Mouse (Mus musculus): ENCODE data around the gene Aacs. TPM values are rescaled to one million over a fixed set of nuclear protein-coding genes. Genes with fewer than 3 reads are reported as not detected.
"Not testable (repeated sequence)": the region's sequence is repeated elsewhere in the genome, so short reads cannot be mapped to it uniquely, and the experiment has no call there.

The Aacs gene
- polyA plus RNA-seq, 1 experiment from 2014 or later = 17.9 TPM

GRCm38 (mm10) chr5:125482474-125482873, 6.9 kb downstream of the Aacs start:
- no peak for ATAC-seq (ENCODE audit: low read depth)
- Histone ChIP-seq H3K4me3 (replicated peaks) (no peak overlapping the region), H3K9me3 (replicated peaks) (no peaks in the 10 kb centered on the region), H3K9ac (no peak overlapping the region), H3K27ac (no peak overlapping the region), H3K27me3 (no peaks in the 10 kb centered on the region), H3K36me3 (peaks cover 45% of the 10 kb centered on the region), H3K4me1 (replicated peaks) (peaks cover 26% of the 10 kb centered on the region), H3K4me2 (no peak overlapping the region)
- WGBS (ENCODE audit: insufficient replicate concordance) = 68% methylated on average over 7 of the region's 7 CpGs
- no peak for DNase-seq

- Histone ChIP-seq H3K27me3 (no peaks in the 10 kb centered on the region), H3K4me1 (replicated peaks) (peaks cover 16% of the 10 kb centered on the region), H3K4me2 (no peak overlapping the region), H3K36me3 (peaks cover 51% of the 10 kb centered on the region), H3K9me3 (replicated peaks) (no peaks in the 10 kb centered on the region), H3K4me3 (replicated peaks) (no peak overlapping the region), H3K9ac (no peak overlapping the region), H3K27ac (0 out of 2 replicates have a peak overlapping the region, but pooled peaks have one; percentile 47)
- ATAC-seq (ENCODE audit: low read depth) (peak; percentile 38; the same call in 1 of the 2 replicates), DNase-seq (no peak)
- WGBS (ENCODE audit: insufficient replicate concordance) = 59% methylated on average over 6 of the region's 6 CpGs
These were observed 8.3 kb downstream of the Aacs start for GRCm38 (mm10) chr5:125483712-125484611.

- Histone ChIP-seq H3K27me3 (no peaks in the 10 kb centered on the region), H3K27ac (peak overlapping the region; percentile 47), H3K9ac (no peak overlapping the region; the same call in 1 of the 2 replicates), H3K4me3 (replicated peaks) (no peak overlapping the region), H3K36me3 (peaks cover 54% of the 10 kb centered on the region), H3K4me1 (replicated peaks) (peaks cover 16% of the 10 kb centered on the region), H3K4me2 (no peak overlapping the region), H3K9me3 (replicated peaks) (no peaks in the 10 kb centered on the region)
- ATAC-seq (ENCODE audit: low read depth) = no peak
- 75% methylated on average over 4 of the region's 4 CpGs for WGBS (ENCODE audit: insufficient replicate concordance)
- no peak for DNase-seq
These were observed 9.6 kb downstream of the Aacs start for GRCm38 (mm10) chr5:125485031-125485778.

GRCm38 (mm10) chr5:125486088-125486487, 10.5 kb downstream of the Aacs start:
- ATAC-seq (ENCODE audit: low read depth) (no peak), DNase-seq (no peak)
- Histone ChIP-seq H3K27ac (no peak overlapping the region), H3K4me3 (replicated peaks) (no peak overlapping the region), H3K9me3 (replicated peaks) (no peaks in the 10 kb centered on the region), H3K36me3 (peaks cover 60% of the 10 kb centered on the region), H3K9ac (no peak overlapping the region), H3K27me3 (no peaks in the 10 kb centered on the region), H3K4me2 (no peak overlapping the region), H3K4me1 (replicated peaks) (peaks cover 12% of the 10 kb centered on the region)
- WGBS (ENCODE audit: insufficient replicate concordance) = 68% methylated on average over 1 of the region's 1 CpGs

- no peak overlapping the region for H3K27ac ChIP-seq
- H3K36me3 ChIP-seq = peaks cover 66% of the 10 kb centered on the region
- 77% methylated on average over 11 of the region's 11 CpGs for WGBS (ENCODE audit: insufficient replicate concordance)
- H3K4me3 ChIP-seq (replicated peaks) = no peak overlapping the region
- H3K4me2 ChIP-seq = no peak overlapping the region
- H3K27me3 ChIP-seq = no peaks in the 10 kb centered on the region
- H3K4me1 ChIP-seq (replicated peaks) = peaks cover 12% of the 10 kb centered on the region
- H3K9ac ChIP-seq = no peak overlapping the region; the same call in 1 of the 2 replicates
- DNase-seq (no peak), ATAC-seq (ENCODE audit: low read depth) (no peak)
- no peaks in the 10 kb centered on the region for H3K9me3 ChIP-seq (replicated peaks)
These were observed 11.9 kb downstream of the Aacs start for GRCm38 (mm10) chr5:125487375-125488115.

- Histone ChIP-seq H3K9ac (no peak overlapping the region), H3K9me3 (replicated peaks) (no peaks in the 10 kb centered on the region), H3K27me3 (no peaks in the 10 kb centered on the region), H3K4me3 (replicated peaks) (no peak overlapping the region), H3K4me2 (no peak overlapping the region), H3K4me1 (replicated peaks) (peaks cover 11% of the 10 kb centered on the region), H3K27ac (no peak overlapping the region), H3K36me3 (peaks cover 66% of the 10 kb centered on the region)
- no peak for ATAC-seq (ENCODE audit: low read depth)
- WGBS (ENCODE audit: insufficient replicate concordance) = 55% methylated on average over 4 of the region's 4 CpGs
- DNase-seq = no peak
These were observed 12.5 kb downstream of the Aacs start for GRCm38 (mm10) chr5:125488116-125488455.

- WGBS (ENCODE audit: insufficient replicate concordance) = 80% methylated on average over 5 of the region's 5 CpGs
- H3K27ac ChIP-seq; H3K9me3 ChIP-seq (replicated peaks); DNase-seq; H3K27me3 ChIP-seq; H3K9ac ChIP-seq; H3K4me1 ChIP-seq (replicated peaks); H3K4me3 ChIP-seq (replicated peaks); ATAC-seq (ENCODE audit: low read depth); H3K4me2 ChIP-seq: not testable (repeated sequence)
- peaks cover 60% of the 10 kb centered on the region for H3K36me3 ChIP-seq
These were observed 13.3 kb downstream of the Aacs start for GRCm38 (mm10) chr5:125488953-125489352.

GRCm38 (mm10) chr5:125491107-125491506, 15.5 kb downstream of the Aacs start:
- no peak for DNase-seq
- 0 out of 2 replicates have a peak, but pooled peaks cover 4% of the 10 kb centered on the region for H3K4me1 ChIP-seq (replicated peaks)
- H3K9ac ChIP-seq = no peak overlapping the region
- H3K4me2 ChIP-seq = no peak overlapping the region
- ATAC-seq (ENCODE audit: low read depth) = no peak
- 87% methylated on average over 10 of the region's 10 CpGs for WGBS (ENCODE audit: insufficient replicate concordance)
- H3K9me3 ChIP-seq (replicated peaks) = no peaks in the 10 kb centered on the region
- H3K27ac ChIP-seq = no peak overlapping the region
- H3K27me3 ChIP-seq = no peaks in the 10 kb centered on the region
- no peak overlapping the region for H3K4me3 ChIP-seq (replicated peaks)
- H3K36me3 ChIP-seq = peaks cover 51% of the 10 kb centered on the region

- no peak overlapping the region for H3K4me3 ChIP-seq (replicated peaks)
- H3K4me2 ChIP-seq = no peak overlapping the region
- H3K4me1 ChIP-seq (replicated peaks) = 0 out of 2 replicates have a peak, but pooled peaks cover 4% of the 10 kb centered on the region
- peaks cover 41% of the 10 kb centered on the region for H3K36me3 ChIP-seq
- DNase-seq = no peak
- 69% methylated on average over 17 of the region's 17 CpGs for WGBS (ENCODE audit: insufficient replicate concordance)
- no peaks in the 10 kb centered on the region for H3K9me3 ChIP-seq (replicated peaks)
- no peak overlapping the region for H3K27ac ChIP-seq
- no peak for ATAC-seq (ENCODE audit: low read depth)
- H3K9ac ChIP-seq = no peak overlapping the region
- no peaks in the 10 kb centered on the region for H3K27me3 ChIP-seq
These were observed 16.9 kb downstream of the Aacs start for GRCm38 (mm10) chr5:125492379-125493092.

GRCm38 (mm10) chr5:125493093-125493423, 17.4 kb downstream of the Aacs start:
- ATAC-seq (ENCODE audit: low read depth) = no peak
- peaks cover 36% of the 10 kb centered on the region for H3K36me3 ChIP-seq
- WGBS (ENCODE audit: insufficient replicate concordance) = 80% methylated on average over 5 of the region's 5 CpGs

More at GRCm38 (mm10) chr5:125493093-125493423, 17.4 kb downstream of the Aacs start:
- H3K4me3 ChIP-seq (replicated peaks) = no peak overlapping the region
- no peak for DNase-seq
- 0 out of 2 replicates have a peak, but pooled peaks cover 4% of the 10 kb centered on the region for H3K4me1 ChIP-seq (replicated peaks)
- no peak overlapping the region for H3K4me2 ChIP-seq
- H3K27me3 ChIP-seq = no peaks in the 10 kb centered on the region
- no peaks in the 10 kb centered on the region for H3K9me3 ChIP-seq (replicated peaks)
- H3K27ac ChIP-seq = no peak overlapping the region
- no peak overlapping the region for H3K9ac ChIP-seq
